Mouse (Mus musculus) MEL (cell line): ENCODE results near the gene Pip4k2c. TPM values are rescaled to one million over a fixed set of nuclear protein-coding genes. Genes with fewer than 3 reads are reported as not detected.

Experiments
- DNase-seq: peaks from one replicate; pipeline ENCODE4 v3.0.0; 2011; ENCODE audit warnings: low read depth, low spot score
- H3K27ac ChIP-seq: 2 replicates; pipeline ENCODE4 v1.5.1; 2012; ENCODE audit warnings: low read depth, mild to moderate bottlenecking, control low read depth, low read length, moderate library complexity; ENCODE audit not compliant: control insufficient read depth
- H3K27me3 ChIP-seq, 2 experiments: fragments of 150-350 bp in 1 of 2; sonication (generic) in 1 of 2; 2 replicates each; pipeline ENCODE4 v1.6.1; 2012; ENCODE audit warnings: low read length in 2 of 2, mild to moderate bottlenecking in 2 of 2, improper control_type of control experiment in 1 of 2, moderate library complexity in 1 of 2; ENCODE audit not compliant: insufficient read depth in 2 of 2, control insufficient read depth in 1 of 2
- H3K36me3 ChIP-seq, 2 experiments: 2 replicates each; pipeline ENCODE4 v1.6.1; 2012 to 2014; ENCODE audit warnings: low read length in 2 of 2, improper control_type of control experiment in 1 of 2, inconsistent platforms in 1 of 2, mild to moderate bottlenecking in 1 of 2; ENCODE audit not compliant: insufficient read depth in 2 of 2, control insufficient read depth in 1 of 2
- H3K4me1 ChIP-seq, 2 experiments: fragments of 150-350 bp in 1 of 2; sonication (generic) in 1 of 2; 2 replicates each; pipeline ENCODE4 v1.6.1; 2012; ENCODE audit warnings: low read length in 2 of 2, improper control_type of control experiment in 1 of 2, mild to moderate bottlenecking in 1 of 2; ENCODE audit not compliant: insufficient read depth in 2 of 2, control insufficient read depth in 1 of 2
- H3K4me3 ChIP-seq, 2 experiments: fragments of 150-350 bp in 1 of 2; sonication (generic) in 1 of 2; 2 replicates each; pipeline ENCODE4 v1.5.1; 2012; ENCODE audit warnings: low read depth in 2 of 2, low read length in 2 of 2, mild to moderate bottlenecking in 2 of 2, moderate library complexity in 2 of 2, control low read depth in 1 of 2, improper control_type of control experiment in 1 of 2; ENCODE audit not compliant: control insufficient read depth in 1 of 2, insufficient read depth in 1 of 2
- H3K79me2 ChIP-seq: 2 replicates; pipeline ENCODE4 v1.6.1; 2012; ENCODE audit warnings: mild to moderate bottlenecking, low read length, moderate library complexity; ENCODE audit not compliant: control insufficient read depth, poor library complexity, insufficient read depth
- H3K9ac ChIP-seq: 2 replicates; pipeline ENCODE4 v1.6.1; 2012; ENCODE audit warnings: low read depth, mild to moderate bottlenecking, control low read depth, low read length, moderate library complexity; ENCODE audit not compliant: control insufficient read depth, poor library complexity, severe bottlenecking
- H3K9me3 ChIP-seq: fragments of 150-350 bp; sonication (generic); replicated peaks from 2 replicates; pipeline ENCODE4 v1.6.1; 2012; ENCODE audit warnings: mild to moderate bottlenecking, low read length, improper control_type of control experiment, moderate library complexity; ENCODE audit not compliant: insufficient read depth
- BHLHE40 ChIP-seq: IDR thresholded peaks from 2 replicates; pipeline ENCODE4 v1.6.1; 2012; ENCODE audit warnings: low read depth, mild to moderate bottlenecking, inconsistent platforms, low read length, improper control_type of control experiment, borderline replicate concordance
- CHD1 ChIP-seq: IDR thresholded peaks from 2 replicates; pipeline ENCODE4 v1.6.1; 2012; ENCODE audit warnings: low read depth, mild to moderate bottlenecking, inconsistent platforms, low read length, improper control_type of control experiment
- CHD2 ChIP-seq: IDR thresholded peaks from 2 replicates; pipeline ENCODE4 v1.6.1; 2011; ENCODE audit warnings: low read length, improper control_type of control experiment
- CTCF ChIP-seq, 3 experiments: IDR thresholded peaks in 2 of 3; conservative IDR thresholded peaks in 1 of 3; 2 replicates each; pipeline ENCODE4 v1.5.1; 2011 to 2012; ENCODE audit warnings: low read length in 3 of 3, low read depth in 2 of 3, mild to moderate bottlenecking in 2 of 3, improper control_type of control experiment in 1 of 3, inconsistent platforms in 1 of 3, mixed read lengths in 1 of 3, moderate library complexity in 1 of 3; ENCODE audit not compliant: control insufficient read depth in 1 of 3, insufficient read depth in 1 of 3, poor library complexity in 1 of 3, severe bottlenecking in 1 of 3
- ELF1 ChIP-seq: IDR thresholded peaks from 2 replicates; pipeline ENCODE4 v1.6.1; 2014; ENCODE audit warnings: low read depth, mild to moderate bottlenecking, inconsistent platforms, low read length, improper control_type of control experiment, moderate library complexity
- GATA1 ChIP-seq: IDR thresholded peaks from 2 replicates; pipeline ENCODE4 v1.6.1; 2011; ENCODE audit warnings: low read depth, low read length, improper control_type of control experiment
- JUND ChIP-seq: IDR thresholded peaks from 2 replicates; pipeline ENCODE4 v1.6.1; 2011; ENCODE audit warnings: low read depth, mild to moderate bottlenecking, improper control_type of control experiment, low read length
- MAFK ChIP-seq: IDR thresholded peaks from 2 replicates; pipeline ENCODE4 v1.6.1; 2011; ENCODE audit warnings: low read depth, mild to moderate bottlenecking, low read length, improper control_type of control experiment, borderline replicate concordance
- MAX ChIP-seq: IDR thresholded peaks from 2 replicates; pipeline ENCODE4 v1.6.1; 2011; ENCODE audit warnings: low read length, improper control_type of control experiment
- MEF2A ChIP-seq: IDR thresholded peaks from 2 replicates; pipeline ENCODE4 v1.6.1; 2014; ENCODE audit warnings: low read depth, mild to moderate bottlenecking, inconsistent platforms, low read length, improper control_type of control experiment; ENCODE audit not compliant: poor library complexity, insufficient replicate concordance, severe bottlenecking; ENCODE audit errors: extremely low read depth
- MXI1 ChIP-seq: IDR thresholded peaks from 2 replicates; pipeline ENCODE4 v1.6.1; 2011; ENCODE audit warnings: mild to moderate bottlenecking, low read depth, low read length, improper control_type of control experiment
- MYC ChIP-seq: IDR thresholded peaks from 2 replicates; pipeline ENCODE4 v1.6.1; 2011; ENCODE audit warnings: low read depth, mild to moderate bottlenecking, low read length, improper control_type of control experiment, moderate library complexity
- NRF1 ChIP-seq: IDR thresholded peaks from 2 replicates; pipeline ENCODE4 v1.6.1; 2014; ENCODE audit warnings: low read depth, mild to moderate bottlenecking, inconsistent platforms, low read length, improper control_type of control experiment, moderate library complexity; ENCODE audit not compliant: poor library complexity, insufficient read depth, severe bottlenecking
- POLR2A ChIP-seq, 2 experiments: IDR thresholded peaks; 2 replicates each; pipeline ENCODE4 v1.6.1; 2011 to 2012; ENCODE audit warnings: low read length in 2 of 2, mild to moderate bottlenecking in 2 of 2, control low read depth in 1 of 2, improper control_type of control experiment in 1 of 2, low read depth in 1 of 2, moderate library complexity in 1 of 2; ENCODE audit not compliant: control insufficient read depth in 1 of 2, insufficient read depth in 1 of 2, poor library complexity in 1 of 2
- POLR2AphosphoS2 ChIP-seq: IDR thresholded peaks from 2 replicates; pipeline ENCODE4 v1.6.1; 2011; ENCODE audit warnings: low read length, improper control_type of control experiment
- POLR2AphosphoS5 ChIP-seq: IDR thresholded peaks from 2 replicates; pipeline ENCODE4 v1.6.1; 2012; ENCODE audit warnings: low read depth, borderline replicate concordance, mild to moderate bottlenecking, inconsistent platforms, low read length, moderate library complexity, mixed read lengths
- RCOR1 ChIP-seq: IDR thresholded peaks from 2 replicates; pipeline ENCODE4 v1.6.1; 2012; ENCODE audit warnings: low read depth, mild to moderate bottlenecking, inconsistent platforms, low read length, improper control_type of control experiment
- SMC3 ChIP-seq: IDR thresholded peaks from 2 replicates; pipeline ENCODE4 v1.6.1; 2011; ENCODE audit warnings: low read depth, low read length, improper control_type of control experiment
- TAL1 ChIP-seq: IDR thresholded peaks from 2 replicates; pipeline ENCODE4 v1.6.1; 2012; ENCODE audit warnings: mild to moderate bottlenecking, inconsistent platforms, low read length, moderate library complexity, mixed read lengths
- TBP ChIP-seq: IDR thresholded peaks from 2 replicates; pipeline ENCODE4 v1.8.0; 2011; ENCODE audit warnings: low read depth, low read length, improper control_type of control experiment
- TCF12 ChIP-seq: IDR thresholded peaks from 2 replicates; pipeline ENCODE4 v1.6.1; 2014; ENCODE audit warnings: low read depth, mild to moderate bottlenecking, inconsistent platforms, low read length, improper control_type of control experiment, moderate library complexity
- UBTF ChIP-seq: IDR thresholded peaks from 2 replicates; pipeline ENCODE4 v1.6.1; 2012; ENCODE audit warnings: low read depth, mild to moderate bottlenecking, inconsistent platforms, low read length, improper control_type of control experiment, moderate library complexity, borderline replicate concordance; ENCODE audit not compliant: insufficient read depth
- USF1 ChIP-seq: IDR thresholded peaks from 2 replicates; pipeline ENCODE4 v1.6.1; 2014; ENCODE audit warnings: low read depth, mild to moderate bottlenecking, inconsistent platforms, low read length, improper control_type of control experiment, moderate library complexity
- USF2 ChIP-seq, 2 experiments: IDR thresholded peaks; 2 replicates each; pipeline ENCODE4 v1.6.1; 2011 to 2012; ENCODE audit warnings: improper control_type of control experiment in 2 of 2, low read length in 2 of 2, borderline replicate concordance in 1 of 2, inconsistent platforms in 1 of 2, low read depth in 1 of 2, mild to moderate bottlenecking in 1 of 2; ENCODE audit not compliant: insufficient read depth in 1 of 2
- ZKSCAN1 ChIP-seq: IDR thresholded peaks from 2 replicates; pipeline ENCODE4 v1.6.1; 2012; ENCODE audit warnings: low read depth, mild to moderate bottlenecking, inconsistent platforms, low read length, improper control_type of control experiment, moderate library complexity
- polyA plus RNA-seq, 2 experiments: library from polyadenylated mRNA; stranded (reverse) in 1 of 2; unstranded in 1 of 2; fragments of >175 nt in 1 of 2; fragments of >200 nt in 1 of 2; gene quantifications; 2 replicates each; pipeline versions ENCODE4 v1.2.1 to v1.2.4; 2012; ENCODE audit warnings: low replicate concordance in 2 of 2, low read depth in 1 of 2; ENCODE audit not compliant: insufficient read length in 2 of 2, insufficient read depth in 1 of 2, missing spikeins in 1 of 2
- total RNA-seq: library from RNA; depleted of rRNA; stranded (reverse); fragments of 300-350 nt; gene quantifications from 2 replicates; pipeline ENCODE4 v1.2.3, GENCODE M21; 2012

Gene Pip4k2c
- total and polyA plus RNA-seq, 3 experiments: 31.9 to 58.2 TPM; not detected in 1

DNA sequence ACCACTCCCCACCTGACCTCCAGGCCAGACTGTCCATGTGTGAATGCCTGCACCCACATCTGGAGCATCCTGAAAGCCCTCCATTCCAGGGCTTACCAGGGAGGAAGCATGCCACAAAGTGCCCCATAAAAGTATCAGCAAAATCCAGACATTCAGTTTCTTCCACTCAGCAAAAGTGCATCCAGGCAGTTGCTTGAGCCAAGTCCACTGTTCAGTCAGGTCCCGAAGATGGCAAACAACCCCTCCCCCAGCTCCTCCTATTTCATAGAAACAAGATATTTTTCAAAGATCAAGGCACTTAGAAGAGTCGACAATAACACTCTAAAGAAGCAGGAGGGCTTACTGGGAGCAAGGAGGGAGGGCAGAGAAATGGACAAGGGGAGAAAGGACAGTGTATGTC, 12.9 kb downstream of the Pip4k2c start:
- DNase-seq: no peak
- peaks cover 5% of the 10 kb centered on the region; the same call in 1 of the 2 replicates for H3K79me2 ChIP-seq
- H3K4me1 ChIP-seq: peaks cover 5 to 8% of the 10 kb centered on the region in 2 experiments
- H3K9me3 ChIP-seq: no peaks in the 10 kb centered on the region
- H3K36me3 ChIP-seq: peaks cover 10 to 12% of the 10 kb centered on the region in 2 experiments
- no peak for TF ChIP-seq SMC3
- no peak for TF ChIP-seq MYC
- no peak for TF ChIP-seq POLR2AphosphoS2
- no peak for TF ChIP-seq MAFK
- no peak for TF ChIP-seq ZKSCAN1
- TF ChIP-seq RCOR1: no peak
- no peak for TF ChIP-seq TBP
- no peak for TF ChIP-seq ELF1
- TF ChIP-seq MEF2A: no peak
- TF ChIP-seq JUND: no peak
- H3K27me3 ChIP-seq: no peaks in the 10 kb centered on the region
- no peak overlapping the region for H3K4me3 ChIP-seq
- H3K9ac ChIP-seq: no peak overlapping the region
- no peak overlapping the region for H3K27ac ChIP-seq

DNA sequence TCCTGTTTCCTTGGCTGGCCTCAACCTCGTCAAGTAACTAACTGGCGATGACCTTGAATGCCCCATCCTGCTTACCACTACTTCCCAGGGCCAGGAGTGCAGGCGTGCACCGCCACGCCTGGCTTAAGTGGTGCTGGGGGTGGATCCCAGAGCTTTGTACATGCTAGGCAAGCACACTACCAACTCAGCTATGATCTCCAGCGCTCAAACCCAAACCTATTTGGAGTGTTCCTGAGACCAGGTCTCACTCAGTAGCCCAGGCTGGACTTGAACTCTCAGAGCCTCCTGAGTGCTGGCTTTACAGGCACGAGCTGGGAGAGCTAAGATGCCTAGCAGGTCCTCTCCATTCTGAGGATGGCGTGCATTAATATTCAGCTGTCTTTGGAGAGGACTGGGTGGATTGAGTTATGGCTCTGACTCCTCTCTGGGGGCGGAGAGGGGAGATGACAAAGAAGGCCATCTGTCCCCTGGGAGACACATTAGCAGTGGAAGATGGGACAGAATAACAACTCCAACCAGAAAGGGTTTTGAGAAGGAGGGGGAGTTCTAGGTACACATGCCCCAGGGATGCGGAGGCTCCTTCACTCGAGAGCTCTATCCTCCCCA, 13.8 kb downstream of the Pip4k2c start:
- H3K36me3 ChIP-seq: peaks cover 6 to 10% of the 10 kb centered on the region in 2 experiments
- peaks cover 5% of the 10 kb centered on the region; the same call in 1 of the 2 replicates for H3K79me2 ChIP-seq
- DNase-seq: no peak
- H3K4me1 ChIP-seq: peaks cover 2 to 7% of the 10 kb centered on the region in 2 experiments; a peak in 3 of 4 replicates
- H3K4me3 ChIP-seq: no peak overlapping the region
- TF ChIP-seq JUND: no peak
- no peak for TF ChIP-seq GATA1
- TF ChIP-seq USF1: no peak
- no peak overlapping the region for H3K9ac ChIP-seq
- no peaks in the 10 kb centered on the region for H3K9me3 ChIP-seq
- no peak overlapping the region for H3K27ac ChIP-seq
- H3K27me3 ChIP-seq: no peaks in the 10 kb centered on the region

GRCm38 (mm10) chr10:127197104-127197503, 14.3 kb downstream of the Pip4k2c start:
- Histone ChIP-seq H3K36me3 (peaks cover 4 to 12% of the 10 kb centered on the region in 2 experiments), H3K4me1 (peaks cover 2 to 11% of the 10 kb centered on the region in 2 experiments; a peak in 3 of 4 replicates), H3K79me2 (peaks cover 5% of the 10 kb centered on the region; the same call in 1 of the 2 replicates), H3K27ac (no peak overlapping the region), H3K27me3 (no peaks in the 10 kb centered on the region), H3K4me3 (no peak overlapping the region), H3K9me3 (no peaks in the 10 kb centered on the region), H3K9ac (no peak overlapping the region)
- DNase-seq: no peak
- TF ChIP-seq TAL1: no peak
- no peak for TF ChIP-seq UBTF
- TF ChIP-seq NRF1: no peak
- no peak for TF ChIP-seq MEF2A
- no peak for TF ChIP-seq USF2 (IDR thresholded peaks at IDR 0.05; ENCODE audit: borderline replicate concordance in 1 of 2, insufficient read depth in 1 of 2, low read depth in 1 of 2, low read length in 2 of 2)
- TF ChIP-seq POLR2AphosphoS5: no peak
- TF ChIP-seq CTCF (IDR thresholded peaks at IDR 0.05 in 2 of 3, conservative IDR thresholded peaks at IDR 0.05 in 1 of 3; ENCODE audit: control insufficient read depth in 1 of 3, insufficient read depth in 1 of 3, low read depth in 2 of 3, low read length in 3 of 3, poor library complexity in 1 of 3, severe bottlenecking in 1 of 3): no peak
- no peak for TF ChIP-seq CHD2
- no peak for TF ChIP-seq CHD1
- no peak for TF ChIP-seq TCF12
- no peak for TF ChIP-seq POLR2A (IDR thresholded peaks at IDR 0.05; ENCODE audit: control insufficient read depth in 1 of 2, insufficient read depth in 1 of 2, low read depth in 1 of 2, low read length in 2 of 2, poor library complexity in 1 of 2)
- TF ChIP-seq MAX: no peak
- no peak for TF ChIP-seq USF1
- no peak for TF ChIP-seq MXI1
- no peak for TF ChIP-seq BHLHE40
- no peak for TF ChIP-seq SMC3
